Mouse (Mus musculus) ovary, postnatal 14 days (tissue): ENCODE measurements around the gene Hmcn1.

Experiments used
- DNase-seq: peaks from one replicate; pipeline ENCODE4 v3.0.0; 2022; ENCODE audit warnings: low spot score

The Hmcn1 gene

GRCm38 (mm10) chr1:150877920-150878319 is 115.3 kb downstream of the Hmcn1 start:
- DNase-seq: no peak

DNA sequence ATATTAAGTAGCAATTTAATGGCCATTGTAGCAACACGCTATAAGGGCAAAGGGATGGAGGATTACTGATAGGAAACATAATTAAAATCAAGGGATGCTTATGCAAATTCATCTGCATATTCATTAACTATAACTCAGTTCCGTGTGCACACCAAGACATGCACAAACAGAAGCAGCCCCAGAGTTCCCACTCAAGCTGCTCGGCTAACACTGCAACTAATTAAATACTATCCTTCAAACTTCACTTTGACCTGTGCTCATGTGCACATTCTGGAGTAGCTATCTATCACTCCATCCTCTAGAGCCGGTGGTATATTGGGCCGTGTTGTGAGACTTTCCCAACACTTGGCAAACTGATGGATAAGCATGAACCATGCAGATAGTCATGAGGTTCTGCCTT is 119.2 kb downstream of the Hmcn1 start:
- DNase-seq: no peak

- peak; percentile 24 for DNase-seq
Measured at GRCm38 (mm10) chr1:150873231-150873630, 120.0 kb downstream of the Hmcn1 start.

DNA sequence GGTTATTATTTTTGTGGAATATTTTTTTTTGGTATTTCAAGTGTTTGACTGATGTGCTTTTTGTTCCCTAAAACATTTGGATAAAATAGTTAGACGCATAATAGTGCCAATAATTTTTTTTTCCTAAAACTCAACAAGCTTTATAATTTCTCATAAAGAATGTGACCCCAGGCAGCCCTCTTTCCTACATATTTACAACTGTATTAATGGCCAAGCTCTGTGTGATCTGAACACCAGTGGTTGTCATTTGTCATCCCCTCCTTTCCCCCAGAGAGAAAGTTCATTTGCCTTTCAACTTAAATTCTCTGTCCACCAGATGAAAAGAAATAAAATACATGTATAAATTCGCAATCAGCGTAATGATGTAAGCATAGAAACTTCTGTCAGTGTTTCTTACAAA is 121.1 kb downstream of the Hmcn1 start:
- DNase-seq: no peak

DNA sequence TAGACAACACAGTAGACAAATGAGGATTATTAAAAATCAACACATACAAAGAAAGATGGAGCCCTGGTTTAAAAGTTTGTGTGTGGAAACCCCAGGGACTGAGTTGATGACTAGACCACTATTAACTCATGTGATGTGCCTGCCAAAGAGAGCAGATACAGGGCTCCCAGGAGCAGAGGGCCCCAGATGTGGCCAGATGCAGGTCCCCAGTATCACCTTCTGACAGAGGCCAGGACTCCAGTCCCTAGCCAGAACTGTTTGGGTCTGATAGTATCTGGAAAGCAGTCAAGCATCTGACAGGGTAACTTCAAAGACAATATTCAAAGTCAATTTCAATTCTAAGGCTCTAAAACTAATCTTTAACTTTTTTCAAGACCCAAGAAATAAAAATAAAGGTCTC is 124.0 kb downstream of the Hmcn1 start:
- DNase-seq: no peak

GRCm38 (mm10) chr1:150866615-150867014 is 126.6 kb downstream of the Hmcn1 start:
- no peak for DNase-seq

- DNase-seq: no peak
Measured at GRCm38 (mm10) chr1:150857779-150858178, 135.5 kb downstream of the Hmcn1 start.

DNA sequence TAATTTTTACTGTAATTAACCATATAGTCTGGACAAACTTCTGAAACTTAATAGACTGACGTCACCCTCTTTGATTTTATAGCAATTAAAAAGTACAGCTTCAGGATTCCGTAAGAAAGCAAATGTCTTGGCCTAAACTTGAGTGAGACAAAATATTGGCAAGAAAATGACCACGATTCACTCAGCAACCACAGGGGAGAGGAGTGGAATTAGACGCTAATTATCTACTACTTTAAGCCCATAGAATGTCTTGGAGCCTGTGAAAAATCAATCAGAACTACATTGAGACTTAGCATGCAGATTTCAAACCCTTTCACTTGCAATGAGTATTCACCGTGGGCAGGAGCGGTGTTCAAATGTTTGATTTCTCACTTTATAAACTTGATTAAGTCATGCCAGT is 159.8 kb downstream of the Hmcn1 start:
- no peak for DNase-seq

DNA sequence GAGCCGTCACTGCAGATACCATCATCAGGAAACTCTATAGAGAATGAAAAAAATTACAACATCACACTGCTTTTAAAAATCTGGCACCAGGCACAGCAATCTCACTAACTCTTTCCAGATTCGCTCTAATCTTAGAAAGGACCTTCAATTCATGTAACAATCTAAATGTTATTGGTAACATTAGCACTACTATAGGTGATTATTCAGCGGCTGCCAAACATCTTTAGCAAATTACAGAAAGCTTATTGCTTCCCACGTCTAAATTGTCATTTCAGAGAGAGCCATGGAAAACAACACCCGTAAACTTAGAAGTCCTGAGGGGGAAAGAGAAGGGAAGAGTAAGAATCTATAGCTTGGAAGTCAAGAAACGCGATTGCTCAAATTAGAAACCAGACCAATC is 163.4 kb downstream of the Hmcn1 start:
- DNase-seq: no peak

DNA sequence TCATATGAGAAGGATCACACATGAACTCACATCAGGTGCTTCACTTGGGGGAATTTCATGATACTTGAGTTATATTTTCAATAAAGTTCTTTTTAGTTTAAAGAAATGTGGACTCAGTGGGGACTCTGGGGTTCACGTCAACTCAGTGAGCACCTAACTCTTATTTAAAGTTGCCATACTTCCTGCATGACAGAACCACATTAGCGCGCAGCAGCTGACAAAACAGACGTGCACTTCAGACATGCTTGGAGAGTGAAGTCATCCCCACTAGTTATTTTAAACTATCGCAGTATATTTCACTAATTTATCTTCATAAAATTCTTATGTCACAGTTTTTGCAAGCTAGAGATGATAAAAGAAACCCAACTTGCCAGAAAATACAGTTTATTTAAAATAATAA is 166.1 kb downstream of the Hmcn1 start:
- no peak for DNase-seq

DNA sequence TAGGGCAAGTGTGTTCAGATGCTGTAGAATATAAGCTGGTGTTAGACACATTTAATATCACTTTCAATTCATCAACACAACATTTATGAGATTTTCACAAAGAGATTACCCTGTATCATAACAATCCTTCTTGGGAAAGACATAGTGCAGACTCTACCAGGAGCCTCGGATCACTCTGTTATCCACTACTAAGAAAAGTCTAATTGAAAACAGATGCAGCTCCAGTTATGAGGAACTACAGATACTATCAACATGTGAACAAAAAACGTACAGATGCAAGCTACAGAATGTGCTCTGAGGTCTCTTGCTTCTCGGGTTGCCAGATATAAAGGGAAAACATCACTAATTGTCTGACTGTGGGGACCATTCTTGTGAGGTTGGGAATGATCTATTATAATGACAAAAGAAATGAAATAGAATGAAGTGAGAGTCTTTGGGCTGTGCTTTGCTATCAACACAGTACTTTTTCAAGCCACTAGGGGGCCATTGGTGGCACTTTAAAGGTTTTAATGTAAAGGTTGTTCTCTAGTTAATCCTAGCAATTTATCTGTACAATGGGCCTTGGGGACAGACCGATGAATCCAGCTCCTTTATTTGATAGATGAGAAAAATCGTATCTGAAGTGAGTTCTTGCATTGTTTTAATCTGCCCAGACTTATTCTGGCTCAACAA is 168.8 kb downstream of the Hmcn1 start:
- no peak for DNase-seq

DNA sequence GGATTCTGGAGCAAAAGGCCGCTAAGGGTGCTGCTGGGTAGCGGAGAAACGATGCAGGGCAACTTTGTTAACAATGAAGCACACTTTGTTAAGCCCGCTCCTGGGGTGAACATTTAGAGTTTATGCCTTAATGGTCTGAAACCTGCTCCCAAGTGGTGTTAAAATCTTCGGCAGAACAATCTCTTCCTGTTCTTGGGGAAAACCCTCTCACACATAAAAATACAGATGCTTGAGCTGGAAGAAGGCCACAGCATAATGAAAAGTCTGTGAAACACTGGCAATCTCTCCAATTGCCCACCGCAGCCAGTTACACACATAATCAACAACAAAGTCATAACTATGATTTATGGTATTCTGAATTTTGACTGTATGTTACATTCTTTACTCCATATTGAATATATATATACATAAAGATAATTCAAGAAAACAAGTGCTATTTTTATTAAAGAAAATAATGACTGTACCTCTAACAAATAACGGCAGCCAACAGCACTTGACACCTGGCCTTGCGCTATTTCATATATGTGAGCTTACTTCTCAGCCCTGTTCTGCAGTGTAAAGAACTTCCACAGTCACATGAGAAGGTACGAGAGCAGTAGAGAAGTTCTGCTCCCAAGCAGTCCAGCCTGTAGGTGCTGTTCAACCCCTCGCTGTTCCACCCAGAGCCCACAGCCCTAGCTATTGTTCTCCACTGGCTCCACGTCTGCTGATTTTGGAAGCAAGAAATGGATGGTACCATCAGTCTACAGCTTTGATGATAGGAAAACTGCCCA is 177.0 kb downstream of the Hmcn1 start:
- no peak for DNase-seq

DNA sequence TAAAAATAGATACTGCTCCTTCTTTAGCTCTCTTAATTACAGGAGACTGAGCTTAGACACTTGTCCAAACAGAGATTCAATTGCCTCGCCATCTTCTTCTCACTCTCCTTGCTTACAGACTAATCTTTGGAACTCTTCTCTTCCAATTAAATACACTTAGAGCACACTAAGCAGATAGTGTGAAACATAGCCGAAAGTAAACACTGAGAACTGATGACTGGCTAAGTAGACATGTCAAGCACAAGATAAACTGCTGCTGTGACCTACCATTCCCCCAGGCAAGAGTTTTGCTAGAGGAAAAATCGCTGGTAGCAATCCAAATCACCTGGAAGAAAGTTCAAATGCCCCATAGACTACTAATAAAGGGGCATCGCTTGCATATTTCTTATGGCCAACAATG is 178.3 kb downstream of the Hmcn1 start:
- DNase-seq: no peak

GRCm38 (mm10) chr1:150813381-150813780 is 179.9 kb downstream of the Hmcn1 start:
- no peak for DNase-seq

DNA sequence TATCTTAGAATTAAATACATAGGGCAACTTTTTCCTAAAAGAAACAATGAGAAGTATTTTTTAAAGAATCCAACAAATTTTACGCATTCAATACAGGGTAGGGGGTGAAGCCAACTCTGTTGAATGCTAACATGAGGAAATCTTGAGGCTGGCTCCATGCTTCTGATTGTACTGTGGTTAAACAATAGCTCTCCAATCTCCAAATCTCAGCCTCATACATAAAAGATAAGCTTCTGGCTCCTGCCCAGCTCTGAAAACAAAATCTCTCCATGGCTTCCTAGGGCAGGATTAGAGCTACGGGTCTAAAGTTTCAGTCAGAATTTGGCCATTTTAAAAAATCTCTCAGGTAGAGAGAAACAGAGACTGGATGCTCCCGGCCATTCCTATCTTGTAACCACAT is 186.4 kb downstream of the Hmcn1 start:
- no peak for DNase-seq

DNA sequence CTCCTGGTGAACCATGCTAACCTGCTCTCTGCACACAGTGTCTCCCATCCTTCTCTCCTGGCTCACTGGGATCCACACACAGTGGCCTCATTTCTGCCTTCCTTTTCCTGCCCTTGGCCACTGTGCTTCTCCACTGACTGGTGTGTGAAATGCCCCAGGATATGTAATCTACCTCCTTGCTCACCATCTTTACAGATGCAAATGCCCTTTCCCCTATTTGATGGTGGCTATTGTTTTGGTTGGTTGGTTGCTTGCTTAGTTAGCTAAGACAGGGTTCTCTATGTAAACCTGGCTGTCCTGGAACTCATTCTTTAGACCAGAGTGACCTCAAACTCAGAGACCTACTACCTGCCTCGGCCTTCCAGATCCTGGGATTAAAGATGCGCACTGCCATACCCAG is 187.8 kb downstream of the Hmcn1 start:
- no peak for DNase-seq

DNA sequence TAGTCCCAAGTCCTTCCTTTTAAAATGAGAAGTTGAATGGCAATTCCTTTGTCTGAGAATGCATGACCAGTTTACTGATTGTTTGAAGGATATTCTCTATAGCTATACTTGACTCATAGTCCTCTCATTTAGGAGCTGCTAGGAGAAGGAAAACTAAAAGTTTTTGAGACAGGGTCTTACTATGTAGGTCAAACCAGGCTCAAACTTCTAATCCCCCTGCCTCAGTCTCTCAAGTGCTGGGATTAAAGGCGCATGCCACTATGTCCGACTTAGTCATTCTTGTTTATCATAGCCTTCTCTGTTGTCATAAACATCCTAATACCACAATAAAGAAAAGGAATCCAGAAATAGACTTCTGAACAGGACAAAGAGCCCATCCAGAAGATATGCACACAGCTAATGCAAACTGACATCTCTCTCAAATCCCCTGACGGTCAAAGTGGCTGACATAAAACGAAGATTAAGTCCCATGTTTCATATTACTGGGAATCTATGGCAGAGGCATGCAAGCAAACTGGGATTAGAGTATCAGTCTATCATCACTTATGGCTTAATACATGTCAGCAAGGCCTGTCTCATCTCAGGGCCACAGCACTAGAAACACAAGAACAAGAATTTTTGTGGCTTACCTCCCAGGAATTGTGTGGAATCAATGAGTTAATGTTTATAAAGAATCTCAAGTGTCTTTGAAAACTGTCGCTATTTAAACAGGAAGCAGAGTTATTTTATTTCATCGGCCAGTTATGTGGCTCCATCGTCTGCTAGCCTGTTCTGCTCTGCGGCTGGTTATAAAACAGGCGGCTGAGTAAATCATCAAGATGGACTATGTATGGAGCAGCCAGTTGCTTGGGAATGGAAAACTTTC is 188.8 kb downstream of the Hmcn1 start:
- no peak for DNase-seq

- no peak for DNase-seq
Measured at GRCm38 (mm10) chr1:150802642-150803041, 190.6 kb downstream of the Hmcn1 start.

GRCm38 (mm10) chr1:150800611-150801263 is 192.5 kb downstream of the Hmcn1 start:
- no peak for DNase-seq

DNA sequence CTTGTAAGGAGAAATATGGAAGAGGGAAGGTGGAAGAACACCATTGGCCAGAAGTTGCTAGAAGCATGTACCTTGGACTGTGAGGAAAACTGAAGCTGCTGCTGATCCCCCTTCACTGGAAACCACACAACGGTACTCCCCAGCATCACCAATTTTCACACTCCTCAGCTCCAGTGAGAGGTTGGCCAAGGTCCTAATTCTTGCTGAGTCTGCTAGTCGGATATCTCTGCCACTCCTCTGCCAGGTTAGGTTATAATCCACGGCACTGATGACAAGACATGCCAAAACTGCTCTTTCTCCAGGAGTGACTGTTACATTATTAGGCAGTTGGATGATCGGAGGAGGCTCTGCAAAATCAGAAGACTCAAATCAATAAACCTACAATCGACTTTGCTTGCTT is 194.6 kb downstream of the Hmcn1 start:
- no peak for DNase-seq

- no peak for DNase-seq
Measured at GRCm38 (mm10) chr1:150786746-150787145, 206.5 kb downstream of the Hmcn1 start.
